Mouse (Mus musculus) embryonic facial prominence, embryonic 11.5 days (tissue): Measurements from ENCODE around the gene Npas4. TPM values are rescaled to one million over a fixed set of nuclear protein-coding genes. Genes with fewer than 3 reads are reported as not detected.
"Not testable (repeated sequence)": the region's sequence is repeated elsewhere in the genome, so short reads cannot be mapped to it uniquely, and the experiment has no call there.

ENCODE experiments used
- ATAC-seq: fragments of 200-750 bp; cut with Nextera tagmentation; replicated peaks from 2 replicates; pipeline ENCODE4 v1.8.0; 2017; ENCODE audit warnings: low read depth; ENCODE audit not compliant: insufficient number of reproducible peaks, low FRiP score, low TSS enrichment
- DNase-seq: peaks from one replicate; pipeline ENCODE4 v3.0.0-alpha.2; 2015; ENCODE audit warnings: low spot score
- H3K27ac ChIP-seq: fragments of 300-500 bp; sonication (generic); replicated peaks from 2 replicates; pipeline ENCODE4 v1.5.1; 2014; ENCODE audit warnings: mild to moderate bottlenecking, low read depth, low read length, control low read depth
- H3K27me3 ChIP-seq: fragments of 300-500 bp; sonication (generic); 2 replicates; pipeline ENCODE4 v1.6.1; 2014; ENCODE audit warnings: mild to moderate bottlenecking, low read length, moderate library complexity, mixed read lengths; ENCODE audit not compliant: control insufficient read depth, insufficient read depth
- H3K36me3 ChIP-seq: fragments of 300-500 bp; sonication (generic); replicated peaks from 2 replicates; pipeline ENCODE4 v1.6.1; 2014; ENCODE audit warnings: low read depth, mild to moderate bottlenecking, low read length, moderate library complexity, mixed read lengths; ENCODE audit not compliant: control insufficient read depth, insufficient read depth
- H3K4me1 ChIP-seq: fragments of 300-500 bp; sonication (generic); 2 replicates; pipeline ENCODE4 v1.6.1; 2014; ENCODE audit warnings: low read length, mixed read lengths; ENCODE audit not compliant: control insufficient read depth, insufficient read depth
- H3K4me2 ChIP-seq: fragments of 300-500 bp; sonication (generic); 2 replicates; pipeline ENCODE4 v1.6.1; 2014; ENCODE audit warnings: low read depth, mild to moderate bottlenecking, control low read depth, low read length, moderate library complexity
- H3K4me3 ChIP-seq: fragments of 300-500 bp; sonication (generic); 2 replicates; pipeline ENCODE4 v1.5.1; 2014; ENCODE audit warnings: low read depth, low read length, control low read depth
- H3K9ac ChIP-seq: fragments of 300-500 bp; sonication (generic); replicated peaks from 2 replicates; pipeline ENCODE4 v1.6.1; 2014; ENCODE audit warnings: mild to moderate bottlenecking, control low read depth, low read length
- H3K9me3 ChIP-seq: fragments of 300-500 bp; sonication (generic); replicated peaks from 2 replicates; pipeline ENCODE4 v1.6.1; 2016; ENCODE audit warnings: mild to moderate bottlenecking, low read length, inconsistent platforms, mixed read lengths; ENCODE audit not compliant: control insufficient read depth
- WGBS: fragments of 180-500 bp; shearing (Covaris S2); extraction: QIAGEN DNeasy Blood & Tissue Kit; methylation state at CpG from one replicate; pipeline ENCODE4 v1.1.7; 2014; 5-methylcytosine and 5-hydroxymethylcytosine counted together
- polyA plus RNA-seq: library from polyadenylated mRNA; unstranded; fragments of >200 nt; fragmentation: Nextera tagmentation; extraction: Ambion mirVana; gene quantifications from 2 replicates; pipeline ENCODE4 v1.2.1, GENCODE M21; 2014

The Npas4 gene
- polyA plus RNA-seq, 1 experiment from 2014 or later, result not detected

DNA sequence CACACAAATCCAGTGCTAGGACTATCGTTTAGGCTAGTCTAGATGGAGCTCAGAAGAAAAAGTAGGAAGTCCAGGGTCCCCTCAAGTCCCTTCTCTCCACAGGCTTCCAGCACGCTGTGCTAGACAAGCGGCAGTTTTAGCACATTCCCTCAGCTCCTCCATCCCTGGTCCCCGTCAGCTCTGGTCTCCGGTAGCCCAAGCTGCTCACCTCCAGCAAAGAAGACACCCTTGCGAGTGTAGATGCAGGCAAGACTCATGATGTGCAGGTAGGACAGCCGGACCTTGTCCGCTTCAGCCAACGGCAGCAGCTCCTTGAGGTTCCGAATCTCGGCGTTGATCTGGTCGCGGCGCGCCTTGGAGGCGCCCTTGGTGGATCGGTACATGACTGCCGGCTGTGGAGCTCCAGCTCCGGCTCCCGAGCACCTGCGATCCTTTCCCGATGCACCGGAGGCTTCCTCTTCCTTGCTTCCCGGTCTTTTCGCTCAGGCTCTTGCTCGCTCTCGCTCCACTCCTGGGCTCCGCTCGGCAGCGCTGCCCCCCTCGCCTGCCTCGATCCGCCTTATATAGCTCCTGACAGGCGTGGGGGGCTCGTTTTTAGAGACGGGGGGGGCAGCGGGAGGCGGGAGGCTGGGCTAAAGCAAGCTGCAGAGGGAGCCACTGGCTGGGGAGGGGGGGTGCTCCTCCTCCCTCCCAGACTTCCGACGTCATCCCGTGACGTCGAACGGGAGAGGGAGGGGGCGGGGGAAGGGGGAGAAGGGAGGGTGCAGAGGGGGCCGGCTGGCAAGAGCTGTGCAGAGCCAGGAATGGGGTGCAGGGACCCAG, 471 bp downstream of the Npas4 start:
- no peaks in the 10 kb centered on the region for H3K9me3 ChIP-seq
- DNase-seq (no peak), ATAC-seq (no peak)
- no peaks in the 10 kb centered on the region for H3K36me3 ChIP-seq
- no peak overlapping the region for H3K9ac ChIP-seq
- no peak overlapping the region for H3K4me2 ChIP-seq
- peaks cover 34% of the 10 kb centered on the region for H3K27me3 ChIP-seq
- no peak overlapping the region for H3K27ac ChIP-seq
- no peaks in the 10 kb centered on the region for H3K4me1 ChIP-seq
- no peak overlapping the region for H3K4me3 ChIP-seq
- 17% methylated on average over 45 of the region's 47 CpGs for WGBS

DNA sequence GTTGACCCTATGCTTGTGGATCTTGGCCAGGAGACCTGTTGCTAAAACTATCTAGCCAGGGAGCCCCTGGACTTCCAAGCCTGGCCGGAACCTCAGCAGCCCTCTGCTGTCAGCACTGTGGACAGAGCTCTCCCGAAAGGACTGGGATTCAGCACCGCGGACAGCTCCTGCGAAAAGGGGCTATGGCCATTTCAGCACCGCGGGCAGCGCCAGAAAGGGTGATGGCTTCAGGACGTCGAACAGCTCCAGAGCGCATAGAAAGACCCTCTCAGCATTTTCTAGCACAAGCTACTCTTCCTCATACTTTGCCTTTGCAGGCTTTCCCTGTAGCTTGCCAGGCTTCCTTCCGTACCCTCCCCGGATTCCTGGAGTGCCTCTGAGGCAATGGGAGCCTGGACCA, 1.1 kb downstream of the Npas4 start:
- no peaks in the 10 kb centered on the region for H3K36me3 ChIP-seq
- WGBS, result 4% methylated on average over 13 of the region's 13 CpGs
- no peaks in the 10 kb centered on the region for H3K4me1 ChIP-seq
- H3K4me2 ChIP-seq, result no peak overlapping the region
- H3K4me3 ChIP-seq, result no peak overlapping the region
- H3K27ac ChIP-seq, result no peak overlapping the region
- H3K27me3 ChIP-seq, result peaks cover 36% of the 10 kb centered on the region
- ATAC-seq (no peak), DNase-seq (peak; percentile 97)
- no peak overlapping the region for H3K9ac ChIP-seq
- no peaks in the 10 kb centered on the region for H3K9me3 ChIP-seq

DNA sequence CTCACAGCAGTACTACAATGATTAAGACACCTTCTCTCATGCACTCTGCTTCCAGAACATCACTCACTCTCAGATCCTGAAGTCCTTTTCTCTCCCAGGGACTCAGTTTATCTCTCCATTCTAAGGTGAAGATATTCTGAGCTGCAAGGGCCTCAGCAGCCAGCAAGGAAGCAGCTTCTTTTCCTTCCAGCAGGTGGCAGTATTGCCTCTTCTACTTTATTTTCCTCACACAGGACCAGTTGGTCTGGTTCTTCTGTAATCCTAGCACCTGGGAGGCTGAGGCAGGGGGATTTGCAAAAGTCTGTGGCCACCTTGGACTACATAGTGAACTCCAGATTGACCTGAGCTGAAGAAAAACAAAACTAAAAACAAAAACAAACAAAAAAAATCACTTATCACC, 8.3 kb downstream of the Npas4 start:
- Histone ChIP-seq H3K27me3 (peaks cover 11% of the 10 kb centered on the region), H3K4me2 (no peak overlapping the region), H3K36me3 (no peaks in the 10 kb centered on the region), H3K27ac (no peak overlapping the region), H3K9ac (no peak overlapping the region), H3K4me1 (no peaks in the 10 kb centered on the region), H3K4me3 (no peak overlapping the region), H3K9me3 (no peaks in the 10 kb centered on the region)
- ATAC-seq (no peak), DNase-seq (peak; percentile 75)

DNA sequence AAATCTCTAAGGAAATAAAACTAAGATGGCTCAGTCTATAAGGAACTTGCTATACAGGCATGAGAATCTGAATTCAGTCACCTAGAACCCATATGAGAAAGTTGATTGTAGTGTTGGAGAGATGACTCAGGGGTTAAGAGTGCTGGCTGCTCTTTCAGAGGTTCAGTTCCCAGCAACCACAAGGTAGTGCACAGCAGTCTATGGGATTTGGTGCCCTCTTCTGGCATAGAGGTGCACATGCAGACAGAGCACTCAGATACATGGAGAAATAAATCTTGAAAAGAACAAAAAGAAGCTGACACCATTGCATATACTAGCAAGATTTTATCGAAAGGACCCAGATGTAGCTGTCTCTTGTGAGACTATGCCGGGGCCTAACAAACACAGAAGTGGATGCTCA, 21.9 kb downstream of the Npas4 start:
- Histone ChIP-seq H3K9ac (no peak overlapping the region), H3K36me3 (peaks cover 2% of the 10 kb centered on the region; the same call in 1 of the 2 replicates), H3K4me2 (no peak overlapping the region), H3K27ac (no peak overlapping the region), H3K4me3 (no peak overlapping the region), H3K4me1 (no peaks in the 10 kb centered on the region), H3K9me3 (no peaks in the 10 kb centered on the region), H3K27me3 (no peaks in the 10 kb centered on the region)
- WGBS, result 94% methylated on average over 1 of the region's 2 CpGs
- no peak for ATAC-seq
- DNase-seq, result no peak

DNA sequence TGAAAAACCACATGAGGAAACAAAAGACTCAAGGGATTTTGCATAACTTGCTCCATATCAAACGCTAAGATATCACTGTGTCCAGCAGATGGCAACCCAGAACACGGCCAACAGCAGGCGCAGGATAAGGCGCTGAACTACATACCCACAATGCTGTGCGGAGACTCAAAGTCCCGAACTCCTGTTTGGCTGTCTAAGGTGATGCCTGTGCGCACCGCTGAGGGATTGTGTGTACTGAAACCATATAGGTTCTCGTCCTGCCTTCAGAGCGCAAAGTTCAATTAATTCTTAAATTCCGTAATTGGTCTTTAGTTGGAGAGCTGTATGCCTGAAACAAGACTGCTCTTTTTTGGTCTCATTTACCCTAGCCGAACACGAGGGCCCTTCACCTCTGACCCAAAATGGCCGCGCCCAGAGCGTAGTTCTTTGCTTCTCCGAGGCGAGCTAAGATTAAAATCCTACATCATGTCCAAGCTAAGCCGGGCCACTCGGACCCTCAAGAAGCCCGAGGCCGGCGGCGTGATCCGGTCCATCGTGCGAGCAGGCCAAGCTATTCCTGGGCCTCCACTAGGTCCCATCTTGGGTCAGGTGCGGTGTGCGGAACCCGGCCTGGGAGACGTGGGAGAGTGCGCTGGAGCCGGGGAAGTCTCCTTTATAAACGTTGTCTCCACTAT, 28.1 kb downstream of the Npas4 start, which contains the start of gene Mrpl11:
TSS of gene Mrpl11 (plus strand) at position 220 of the 674 bp plus-strand sequence.
- WGBS, result under 1% methylated on average over 34 of the region's 34 CpGs
- Histone ChIP-seq H3K4me2 (peak within 1 kb of the TSS; percentile 44), H3K36me3 (peaks cover 2% of the 10 kb centered on the region; the same call in 1 of the 2 replicates), H3K27ac (peak within 1 kb of the TSS; percentile 81), H3K4me3 (peak within 1 kb of the TSS; percentile 89), H3K9me3 (no peaks in the 10 kb centered on the region), H3K27me3 (no peaks in the 10 kb centered on the region), H3K4me1 (no peaks in the 10 kb centered on the region), H3K9ac (peak within 1 kb of the TSS; percentile 89)
- ATAC-seq (peak; percentile 92), DNase-seq (peak; percentile 96)

DNA sequence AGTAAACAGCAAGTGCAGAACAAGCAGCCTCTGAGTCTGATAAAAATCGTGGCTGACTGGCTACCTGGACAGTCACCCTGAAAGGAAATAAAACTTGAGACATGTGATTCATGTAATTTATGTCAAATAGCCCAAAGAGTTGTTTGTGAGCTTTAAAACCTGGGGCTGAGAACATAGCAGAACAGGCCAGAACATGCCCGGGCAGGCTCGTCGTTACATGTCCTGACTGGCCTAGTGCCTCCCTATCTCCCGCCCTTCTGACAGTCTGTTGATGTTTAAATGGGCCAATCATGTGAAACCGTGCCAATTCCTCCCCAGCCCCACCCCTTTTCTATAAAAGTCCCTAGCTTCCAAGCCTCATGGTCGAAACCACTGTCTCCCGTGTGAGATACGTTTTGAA, 41.5 kb downstream of the Npas4 start:
- H3K36me3 ChIP-seq, DNase-seq, H3K4me3 ChIP-seq, ATAC-seq, H3K9ac ChIP-seq, H3K9me3 ChIP-seq, H3K27me3 ChIP-seq, H3K4me2 ChIP-seq, H3K4me1 ChIP-seq, H3K27ac ChIP-seq: not testable (repeated sequence)
- 91% methylated on average over 9 of the region's 9 CpGs for WGBS

DNA sequence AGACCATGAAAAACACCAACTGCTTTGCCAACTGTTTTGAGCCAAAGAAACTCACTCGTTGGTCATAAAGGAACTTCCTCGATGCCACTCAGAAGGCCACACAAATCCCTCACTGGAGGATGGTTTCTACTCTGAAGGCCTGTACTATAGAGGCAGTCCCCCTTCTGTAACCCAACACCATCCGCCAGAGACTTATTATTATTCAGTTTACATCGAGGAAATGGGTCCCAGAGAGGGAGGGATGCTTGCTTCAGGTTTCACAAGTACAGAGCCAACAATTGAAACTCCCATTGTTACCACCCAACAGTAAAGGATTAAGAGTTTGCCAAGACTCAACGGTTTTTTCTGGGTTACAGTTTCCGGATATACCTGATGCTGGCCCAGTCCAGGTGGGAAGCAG, 44.6 kb downstream of the Npas4 start:
- peaks cover 4% of the 10 kb centered on the region for H3K27me3 ChIP-seq
- H3K9ac ChIP-seq, result no peak overlapping the region
- no peak overlapping the region for H3K4me3 ChIP-seq
- H3K4me2 ChIP-seq, result no peak overlapping the region
- no peaks in the 10 kb centered on the region for H3K36me3 ChIP-seq
- no peak for ATAC-seq
- H3K9me3 ChIP-seq, result no peaks in the 10 kb centered on the region
- DNase-seq, result peak; percentile 16
- H3K4me1 ChIP-seq, result peaks cover 4% of the 10 kb centered on the region
- 42% methylated on average over 6 of the region's 6 CpGs for WGBS
- H3K27ac ChIP-seq, result no peak overlapping the region

DNA sequence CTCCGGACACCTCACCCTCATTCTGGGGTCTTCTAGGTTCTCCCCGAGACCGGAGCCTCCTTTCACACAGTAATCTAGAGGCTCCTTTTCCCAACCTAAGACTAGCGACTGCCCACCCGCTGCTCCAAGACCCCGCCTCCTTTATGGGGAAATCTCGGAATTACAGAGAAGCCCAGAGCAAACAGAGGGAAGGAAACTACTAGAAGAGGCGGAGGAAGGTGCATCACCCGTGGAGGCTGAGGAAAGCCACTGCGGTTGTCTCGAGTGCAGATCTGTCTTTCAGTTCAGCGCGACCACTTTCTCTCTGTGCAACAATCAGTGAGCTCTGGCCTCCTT, 46.9 kb downstream of the Npas4 start:
- no peaks in the 10 kb centered on the region for H3K9me3 ChIP-seq
- H3K4me3 ChIP-seq, result peak overlapping the region; percentile 61
- ATAC-seq (no peak), DNase-seq (no peak)
- H3K36me3 ChIP-seq, result no peaks in the 10 kb centered on the region
- 8% methylated on average over 13 of the region's 13 CpGs for WGBS
- H3K27me3 ChIP-seq, result peaks cover 4% of the 10 kb centered on the region
- H3K4me2 ChIP-seq, result peak overlapping the region; percentile 96
- H3K4me1 ChIP-seq, result peaks cover 4% of the 10 kb centered on the region
- peak overlapping the region; percentile 59 for H3K9ac ChIP-seq
- H3K27ac ChIP-seq, result no peak overlapping the region
